Mouse (Mus musculus) heart, adult 2 months (tissue): ENCODE data around the gene Ddn. TPM values are rescaled to one million over a fixed set of nuclear protein-coding genes. Genes with fewer than 3 reads are reported as not detected.

Experiments used
- DNase-seq, 2 experiments: peaks; one replicate each; pipeline ENCODE4 v3.0.0; 2021
- H3K27ac ChIP-seq: fragments of 200-600 bp; 2 replicates; pipeline ENCODE4 v1.8.1; 2022
- H3K27me3 ChIP-seq: fragments of 200-500 bp; 2 replicates; pipeline ENCODE4 v1.6.1; 2012; ENCODE audit warnings: mild to moderate bottlenecking, low read length, inconsistent platforms, mixed read lengths; ENCODE audit not compliant: control insufficient read depth, insufficient read depth
- H3K36me3 ChIP-seq: fragments of 200-500 bp; 2 replicates; pipeline ENCODE4 v1.6.1; 2012; ENCODE audit warnings: low read length, inconsistent platforms; ENCODE audit not compliant: control insufficient read depth, insufficient read depth
- H3K4me1 ChIP-seq: fragments of 200-500 bp; 2 replicates; pipeline ENCODE4 v1.6.1; 2011; ENCODE audit warnings: low read length; ENCODE audit not compliant: control insufficient read depth, insufficient read depth
- H3K4me3 ChIP-seq: fragments of 200-600 bp; 2 replicates; pipeline ENCODE4 v1.8.1; 2022
- H3K79me2 ChIP-seq: fragments of 200-500 bp; replicated peaks from 2 replicates; pipeline ENCODE4 v1.6.1; 2012; ENCODE audit warnings: mild to moderate bottlenecking, inconsistent platforms, low read length, moderate library complexity, mixed read lengths; ENCODE audit not compliant: control insufficient read depth, insufficient read depth
- H3K9ac ChIP-seq: fragments of 200-500 bp; 2 replicates; pipeline ENCODE4 v1.6.1; 2012; ENCODE audit warnings: low read depth, mild to moderate bottlenecking, control low read depth, inconsistent platforms, low read length, mixed read lengths
- CTCF ChIP-seq: fragments of 200-600 bp; IDR thresholded peaks from 2 replicates; pipeline ENCODE4 v1.8.1; 2022; ENCODE audit warnings: antibody characterized with exemption, mild to moderate bottlenecking, moderate library complexity
- EP300 ChIP-seq: fragments of 200-500 bp; IDR thresholded peaks from 2 replicates; pipeline ENCODE4 v1.6.1; 2011; ENCODE audit warnings: low read depth, low read length, control low read depth; ENCODE audit not compliant: insufficient read depth
- POLR2A ChIP-seq: fragments of 200-500 bp; IDR thresholded peaks from 2 replicates; pipeline ENCODE4 v1.6.1; 2011; ENCODE audit warnings: mild to moderate bottlenecking, low read depth, low read length, control low read depth; ENCODE audit not compliant: insufficient read depth
- WGBS: fragments of 180-500 bp; shearing (Covaris S2); methylation state at CpG from one replicate; pipeline ENCODE4 v1.1.7; 2018; 5-methylcytosine and 5-hydroxymethylcytosine counted together
- intact Hi-C: fragments of 180-260 bp; cut with DNase I; formaldehyde crosslinking; loops from one replicate; pipeline ENCODE4 v1.15.1; 2025
- polyA plus RNA-seq: library from polyadenylated mRNA; depleted of rRNA; stranded (reverse); fragments of >200 nt; gene quantifications from 2 replicates; pipeline ENCODE4 v1.2.3, GENCODE M21; 2012; rRNA removed
- total RNA-seq, 2 experiments: library from RNA; stranded (reverse); gene quantifications; 2 replicates each; pipeline ENCODE4 v1.2.3; 2021

The Ddn gene
- total and polyA plus RNA-seq, 3 experiments: 0.23 to 0.50 (median 0.45) TPM

GRCm38 (mm10) chr15:98768259-98768658 lies 41.0 kb downstream of the Ddn start:
- intact Hi-C loops: no loop called here
- WGBS: 50% methylated on average over 5 of the region's 5 CpGs
- no peaks in the 10 kb centered on the region for H3K27me3 ChIP-seq

GRCm38 (mm10) chr15:98765929-98766328 lies 43.4 kb downstream of the Ddn start:
- 71% methylated on average over 4 of the region's 4 CpGs for WGBS
- H3K9ac ChIP-seq: no peak overlapping the region
- intact Hi-C loops: no loop called here
- no peaks in the 10 kb centered on the region for H3K27me3 ChIP-seq
- no peaks in the 10 kb centered on the region for H3K36me3 ChIP-seq
- H3K27ac ChIP-seq: no peak overlapping the region
- TF ChIP-seq EP300 (no peak), CTCF (no peak), POLR2A (no peak)
- DNase-seq: no peak
- H3K79me2 ChIP-seq: peaks cover 7% of the 10 kb centered on the region
- H3K4me3 ChIP-seq: no peak overlapping the region
- H3K4me1 ChIP-seq: peaks cover 2% of the 10 kb centered on the region

More at GRCm38 (mm10) chr15:98768259-98768658, 41.0 kb downstream of the Ddn start:
- no peak for DNase-seq
- H3K36me3 ChIP-seq: no peaks in the 10 kb centered on the region
- TF ChIP-seq POLR2A: no peak
- no peak for TF ChIP-seq EP300
- TF ChIP-seq CTCF: no peak
- no peak overlapping the region for H3K9ac ChIP-seq
- peaks cover 1% of the 10 kb centered on the region; the same call in 1 of the 2 replicates for H3K4me1 ChIP-seq
- H3K27ac ChIP-seq: no peak overlapping the region
- no peak overlapping the region for H3K4me3 ChIP-seq
- H3K79me2 ChIP-seq: no peaks in the 10 kb centered on the region

- H3K36me3 ChIP-seq: no peaks in the 10 kb centered on the region
- peak within 1 kb of the TSS; percentile 95 for H3K9ac ChIP-seq
- no peak for TF ChIP-seq CTCF
- TF ChIP-seq POLR2A: peak; percentile 69; the same call in 1 of the 2 replicates
- TF ChIP-seq EP300: no peak
- H3K27me3 ChIP-seq: no peaks in the 10 kb centered on the region
- peak; percentile 97 to 98 for DNase-seq
- H3K4me1 ChIP-seq: peaks cover 2% of the 10 kb centered on the region
- peak within 1 kb of the TSS; percentile 66 for H3K4me3 ChIP-seq
- intact Hi-C loops: no loop called here
- H3K27ac ChIP-seq: peak within 1 kb of the TSS; percentile 49
- H3K79me2 ChIP-seq: peaks cover 9% of the 10 kb centered on the region
- WGBS: under 1% methylated on average over 76 of the region's 76 CpGs
These were observed 46.4 kb downstream of the Ddn start, which contains the start of gene Arf3 for GRCm38 (mm10) chr15:98762670-98763529. TSS of gene Arf3 (minus strand) at chr15:98763214.

- H3K9ac ChIP-seq: peak overlapping the region; percentile 95
- WGBS: 1% methylated on average over 24 of the region's 24 CpGs
- no peak for TF ChIP-seq EP300
- TF ChIP-seq POLR2A: no peak
- TF ChIP-seq CTCF: no peak
- peak overlapping the region; percentile 49 for H3K27ac ChIP-seq
- no peaks in the 10 kb centered on the region for H3K27me3 ChIP-seq
- DNase-seq: peak; percentile 71 to 80
- H3K4me1 ChIP-seq: peaks cover 2% of the 10 kb centered on the region
- H3K36me3 ChIP-seq: no peaks in the 10 kb centered on the region
- H3K4me3 ChIP-seq: peak overlapping the region; percentile 66
- peaks cover 9% of the 10 kb centered on the region for H3K79me2 ChIP-seq
- intact Hi-C loops: no loop called here
These were observed 47.1 kb downstream of the Ddn start for GRCm38 (mm10) chr15:98762201-98762621.

- H3K9ac ChIP-seq: no peak overlapping the region
- H3K4me3 ChIP-seq: no peak overlapping the region
- H3K79me2 ChIP-seq: peaks cover 6% of the 10 kb centered on the region
- no peak for DNase-seq
- no peak overlapping the region for H3K27ac ChIP-seq
- 67% methylated on average over 2 of the region's 2 CpGs for WGBS
- no peak for TF ChIP-seq CTCF
- no peak for TF ChIP-seq POLR2A
- no peak for TF ChIP-seq EP300
- intact Hi-C loops: no loop called here
- H3K36me3 ChIP-seq: no peaks in the 10 kb centered on the region
- H3K4me1 ChIP-seq: 0 out of 2 replicates have a peak, but pooled peaks cover 1% of the 10 kb centered on the region
- no peaks in the 10 kb centered on the region for H3K27me3 ChIP-seq
These were observed 55.2 kb downstream of the Ddn start for GRCm38 (mm10) chr15:98754125-98754524.

Other genes with a start within 250 kb of the Ddn start
- gene Ccnt1, start 238.6 kb downstream of the Ddn start, total RNA-seq: 10 to 100 TPM; 26.8 to 27.6 TPM
- 9.3 and 15.4 TPM in 2 replicates for gene Ccnt1, start 238.6 kb downstream of the Ddn start, polyA plus RNA-seq
- gene 4930415O20Rik, start 238.5 kb downstream of the Ddn start, total RNA-seq: 1 to 10 TPM; 1.6 to 2.1 TPM
- not detected in 2 replicates for gene 4930415O20Rik, start 238.5 kb downstream of the Ddn start, polyA plus RNA-seq
- 100 to 1,000 TPM; 153 to 220 TPM for gene Adcy6, start 199.4 kb downstream of the Ddn start, total RNA-seq
- 136 and 211 TPM in 2 replicates for gene Adcy6, start 199.4 kb downstream of the Ddn start, polyA plus RNA-seq
- gene Cacnb3, start 178.7 kb downstream of the Ddn start, total RNA-seq: 1 to 10 TPM; 2.6 to 2.7 TPM
- 6.5 and 7.7 TPM in 2 replicates for gene Cacnb3, start 178.7 kb downstream of the Ddn start, polyA plus RNA-seq
- gene Ddx23, start 146.6 kb downstream of the Ddn start, total RNA-seq: 10 to 100 TPM; 47.9 to 55.4 TPM
- 18.9 and 30.7 TPM in 2 replicates for gene Ddx23, start 146.6 kb downstream of the Ddn start, polyA plus RNA-seq
- gene Rnd1, start 132.0 kb downstream of the Ddn start, total RNA-seq: 1 to 10 TPM; 1.1 to 1.3 TPM
- 2.6 and 3.3 TPM in 2 replicates for gene Rnd1, start 132.0 kb downstream of the Ddn start, polyA plus RNA-seq
- under 1 TPM; 0.11 to 0.16 TPM for gene Ccdc65, start 101.3 kb downstream of the Ddn start, total RNA-seq
- gene Ccdc65, start 101.3 kb downstream of the Ddn start, polyA plus RNA-seq: 0.15 and 0.37 TPM in 2 replicates
- gene Fkbp11, start 81.3 kb downstream of the Ddn start, total RNA-seq: 1 to 10 TPM; 5.1 to 5.8 TPM
- gene Fkbp11, start 81.3 kb downstream of the Ddn start, polyA plus RNA-seq: 3.2 and 4.8 TPM in 2 replicates
- 10 to 100 TPM; 18.9 to 20.0 TPM for gene Arf3, start 46.3 kb downstream of the Ddn start, total RNA-seq
- gene Arf3, start 46.3 kb downstream of the Ddn start, polyA plus RNA-seq: 30.6 and 41.0 TPM in 2 replicates
- under 1 TPM; 0.20 to 0.29 TPM for gene Wnt10b, start 31.3 kb downstream of the Ddn start, total RNA-seq
- 0.23 and 0.70 TPM in 2 replicates for gene Wnt10b, start 31.3 kb downstream of the Ddn start, polyA plus RNA-seq
- not detected for gene Wnt1, start 19.6 kb downstream of the Ddn start, total RNA-seq
- gene Wnt1, start 19.6 kb downstream of the Ddn start, polyA plus RNA-seq: not detected in 2 replicates
- gene Prkag1, start 22.0 kb upstream of the Ddn start, total RNA-seq: 100 to 1,000 TPM; 104 to 114 TPM
- 95.7 and 200 TPM in 2 replicates for gene Prkag1, start 22.0 kb upstream of the Ddn start, polyA plus RNA-seq
- gene Kmt2d, start 61.7 kb upstream of the Ddn start, total RNA-seq: 10 to 100 TPM; 51.3 to 56.5 TPM
- 17.1 and 17.7 TPM in 2 replicates for gene Kmt2d, start 61.7 kb upstream of the Ddn start, polyA plus RNA-seq
- 1 to 10 TPM; 1.6 to 2.3 TPM for gene Rhebl1, start 85.0 kb upstream of the Ddn start, total RNA-seq
- gene Rhebl1, start 85.0 kb upstream of the Ddn start, polyA plus RNA-seq: 3.7 and 4.4 TPM in 2 replicates
- gene Dhh, start 89.0 kb upstream of the Ddn start, total RNA-seq: 1 to 10 TPM in 1 of 2 experiments, under 1 TPM in 1; 0.73 to 1.5 TPM
- 0.94 and 1.8 TPM in 2 replicates for gene Dhh, start 89.0 kb upstream of the Ddn start, polyA plus RNA-seq
- gene Lmbr1l, start 108.7 kb upstream of the Ddn start, total RNA-seq: 10 to 100 TPM in 1 of 2 experiments, 1 to 10 TPM in 1; 7.1 to 11.1 TPM
- 23.2 and 25.0 TPM in 2 replicates for gene Lmbr1l, start 108.7 kb upstream of the Ddn start, polyA plus RNA-seq
- 100 to 1,000 TPM; 129 to 144 TPM for gene Tuba1b, start 125.1 kb upstream of the Ddn start, total RNA-seq
- 534 and 728 TPM in 2 replicates for gene Tuba1b, start 125.1 kb upstream of the Ddn start, polyA plus RNA-seq
- not detected for gene Gm49450, start 144.1 kb upstream of the Ddn start, total RNA-seq
- gene Gm49450, start 144.1 kb upstream of the Ddn start, polyA plus RNA-seq: 26.2 TPM in 1 of 2 replicates, not detected in the other
- 10 to 100 TPM; 57.0 to 85.0 TPM for gene Tuba1a, start 144.2 kb upstream of the Ddn start, total RNA-seq
- 165 and 235 TPM in 2 replicates for gene Tuba1a, start 144.2 kb upstream of the Ddn start, polyA plus RNA-seq
- gene Tuba1c, start 220.4 kb upstream of the Ddn start, total RNA-seq: 10 to 100 TPM; 30.1 to 39.0 TPM
- 58.6 and 74.4 TPM in 2 replicates for gene Tuba1c, start 220.4 kb upstream of the Ddn start, polyA plus RNA-seq
- gene Prph, start 245.7 kb upstream of the Ddn start, total RNA-seq: under 1 TPM; 0.13 to 0.80 TPM
- gene Prph, start 245.7 kb upstream of the Ddn start, polyA plus RNA-seq: 1.00 and 2.1 TPM in 2 replicates